Mouse (Mus musculus) embryonic facial prominence, embryonic 10.5 days (tissue): ENCODE data around the gene Fam187b. TPM values are rescaled to one million over a fixed set of nuclear protein-coding genes. Genes with fewer than 3 reads are reported as not detected.
"Not testable (repeated sequence)": the region's sequence is repeated elsewhere in the genome, so short reads cannot be mapped to it uniquely, and the experiment has no call there.

Experiments used
- DNase-seq: peaks from one replicate; pipeline ENCODE4 v3.0.0-alpha.2; 2017; ENCODE audit warnings: low spot score
- H3K27ac ChIP-seq: fragments of 300-500 bp; sonication (generic); replicated peaks from 2 replicates; pipeline ENCODE4 v1.5.1; 2016; ENCODE audit warnings: mild to moderate bottlenecking
- H3K27me3 ChIP-seq: fragments of 300-500 bp; sonication (generic); replicated peaks from 2 replicates; pipeline ENCODE4 v1.6.1; 2016; ENCODE audit warnings: low read depth, mild to moderate bottlenecking; ENCODE audit not compliant: poor library complexity, severe bottlenecking
- H3K36me3 ChIP-seq: fragments of 300-500 bp; sonication (generic); replicated peaks from 2 replicates; pipeline ENCODE4 v1.6.1; 2016; ENCODE audit warnings: mild to moderate bottlenecking, moderate library complexity
- H3K4me1 ChIP-seq: fragments of 300-500 bp; sonication (generic); 2 replicates; pipeline ENCODE4 v1.6.1; 2016
- H3K4me3 ChIP-seq: fragments of 300-500 bp; sonication (generic); 2 replicates; pipeline ENCODE4 v1.5.1; 2016; ENCODE audit warnings: mild to moderate bottlenecking, moderate library complexity
- H3K9me3 ChIP-seq: fragments of 300-500 bp; sonication (generic); 2 replicates; pipeline ENCODE4 v1.6.1; 2016; ENCODE audit warnings: mild to moderate bottlenecking
- WGBS: fragments of 180-500 bp; shearing (Covaris S2); methylation state at CpG from one replicate; pipeline ENCODE4 v1.1.7; 2016; 5-methylcytosine and 5-hydroxymethylcytosine counted together
- polyA plus RNA-seq: library from polyadenylated mRNA; unstranded; fragments of >200 nt; fragmentation: Nextera tagmentation; extraction: Ambion mirVana; gene quantifications from 2 replicates; pipeline ENCODE4 v1.2.1, GENCODE M21; 2016

Fam187b gene
- 2.9 and 3.3 TPM in 2 replicates for polyA plus RNA-seq

DNA sequence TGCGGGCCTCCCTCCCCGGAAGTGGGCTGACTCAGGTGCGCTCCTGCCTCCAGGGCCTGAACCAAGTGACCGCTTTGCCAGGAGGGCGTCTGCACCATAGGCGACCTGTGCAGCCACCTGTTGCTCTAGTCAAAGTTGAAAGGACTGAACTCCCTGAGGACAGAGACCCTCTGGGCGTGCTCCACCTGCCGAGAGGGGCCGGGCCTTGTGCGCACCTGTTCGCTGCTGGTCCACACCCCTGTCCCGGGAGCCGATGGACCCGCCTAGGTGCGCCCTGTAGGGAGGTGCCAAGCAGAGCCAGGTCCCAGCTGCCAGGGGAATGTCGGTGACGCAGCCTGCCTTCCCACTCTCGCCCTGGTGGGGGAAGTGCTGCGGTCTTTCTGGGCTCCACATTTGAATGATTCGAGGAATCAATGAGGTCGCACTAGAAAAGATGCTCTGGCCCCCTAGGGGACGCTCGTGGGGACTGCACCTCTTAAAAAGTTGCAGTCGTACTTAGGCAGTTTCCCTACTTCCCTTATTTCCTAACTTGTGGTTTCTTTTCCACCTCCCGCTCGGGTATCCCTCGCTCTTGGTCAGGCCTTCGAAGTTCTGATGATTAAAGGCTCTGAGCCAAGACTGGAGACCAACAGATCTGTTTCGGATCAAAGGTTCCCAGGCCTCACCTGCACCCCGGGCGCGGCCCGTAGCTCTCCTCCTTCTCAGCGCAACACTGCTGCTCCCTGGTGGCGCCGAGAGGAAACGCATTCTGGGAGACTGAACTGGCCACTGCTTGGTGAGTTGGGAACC lies at the start of gene Fam187b:
Gene Fam187b (plus strand): TSS at position 290 of the 789 bp plus-strand sequence.
- peak; percentile 88 for DNase-seq
- H3K4me3 ChIP-seq: peak within 1 kb of the TSS; percentile 63
- under 1% methylated on average over 37 of the region's 37 CpGs for WGBS
- peak within 1 kb of the TSS; percentile 82 for H3K27ac ChIP-seq
- H3K27me3 ChIP-seq: peaks cover 23% of the 10 kb centered on the region
- H3K4me1 ChIP-seq: peaks cover 21% of the 10 kb centered on the region
- peaks cover 16% of the 10 kb centered on the region for H3K36me3 ChIP-seq
- no peaks in the 10 kb centered on the region for H3K9me3 ChIP-seq

GRCm38 (mm10) chr7:30924071-30924470 lies 49.5 kb upstream of the Fam187b start:
- Histone ChIP-seq H3K36me3 (no peaks in the 10 kb centered on the region), H3K27me3 (no peaks in the 10 kb centered on the region), H3K27ac (no peak overlapping the region), H3K9me3 (no peaks in the 10 kb centered on the region), H3K4me3 (no peak overlapping the region), H3K4me1 (no peaks in the 10 kb centered on the region)
- 62% methylated on average over 3 of the region's 3 CpGs for WGBS
- no peak for DNase-seq

- not testable (repeated sequence) for DNase-seq, H3K27ac ChIP-seq, H3K4me1 ChIP-seq, H3K9me3 ChIP-seq, H3K27me3 ChIP-seq, H3K36me3 ChIP-seq, H3K4me3 ChIP-seq
- WGBS: 79% methylated on average over 2 of the region's 2 CpGs
Observed at GRCm38 (mm10) chr7:30924581-30924980, 49.0 kb upstream of the Fam187b start, which contains the start of gene Hamp2. Gene Hamp2 (minus strand): TSS chr7:30924681.

DNA sequence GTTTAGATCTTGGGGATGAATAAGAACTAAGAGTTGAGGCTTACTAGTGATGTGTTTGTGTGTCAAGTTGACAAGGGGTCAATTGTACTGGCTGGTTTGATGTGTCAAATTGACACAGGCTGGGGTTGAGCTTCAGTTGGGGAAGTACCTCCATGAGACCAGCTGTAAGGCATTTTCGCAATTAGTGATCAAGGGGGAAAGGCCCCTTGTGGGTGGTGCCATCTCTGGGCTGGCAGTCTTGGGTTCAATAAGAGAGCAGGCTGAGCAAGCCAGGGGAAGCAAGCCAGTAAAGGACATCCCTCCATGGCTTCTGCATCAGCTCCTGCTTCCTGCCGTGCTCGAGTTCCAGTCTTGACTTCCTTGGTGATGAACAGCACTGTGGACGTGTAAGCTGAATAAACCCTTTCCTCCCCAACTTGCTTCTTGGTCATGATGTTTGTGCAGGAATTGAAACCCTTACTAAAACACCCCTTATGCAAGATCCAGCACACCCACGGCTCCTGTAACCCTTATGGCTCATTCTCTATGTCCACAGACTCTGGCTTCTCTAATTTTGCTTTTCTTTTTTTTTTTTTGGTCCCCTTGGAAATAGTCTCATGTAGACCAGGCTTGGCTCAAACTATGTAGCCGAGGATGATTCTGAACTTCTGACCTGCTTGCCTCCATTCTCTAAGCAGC lies 38.0 kb upstream of the Fam187b start:
- not testable (repeated sequence) for DNase-seq, H3K36me3 ChIP-seq, H3K27me3 ChIP-seq, H3K9me3 ChIP-seq, H3K4me1 ChIP-seq, H3K27ac ChIP-seq, H3K4me3 ChIP-seq
- 67% methylated on average over 6 of the region's 6 CpGs for WGBS

DNA sequence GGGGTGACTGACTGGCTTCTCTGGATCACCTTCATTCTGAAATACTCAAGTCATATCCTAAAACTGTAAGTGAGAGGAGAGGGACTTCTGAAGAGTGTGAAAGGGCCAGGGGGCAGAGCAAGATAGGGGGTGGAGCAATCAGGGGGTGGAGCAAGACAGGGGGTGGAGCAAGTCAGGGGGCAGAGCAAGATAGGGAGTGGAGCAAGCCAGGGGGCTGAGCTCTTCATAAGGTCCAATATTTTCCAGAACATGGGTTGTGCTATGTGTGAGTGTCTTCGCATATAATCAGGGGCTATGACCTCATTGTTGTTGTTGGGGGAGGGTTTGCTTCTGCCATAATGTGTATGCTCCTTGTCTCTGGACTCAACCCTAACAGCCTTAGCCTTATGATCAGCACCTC lies 33.5 kb upstream of the Fam187b start:
- H3K9me3 ChIP-seq, H3K4me1 ChIP-seq, H3K27ac ChIP-seq, H3K36me3 ChIP-seq, DNase-seq, H3K27me3 ChIP-seq, H3K4me3 ChIP-seq: not testable (repeated sequence)
- 91% methylated on average over 1 of the region's 1 CpGs for WGBS

GRCm38 (mm10) chr7:30942365-30942764 lies 31.2 kb upstream of the Fam187b start:
- not testable (repeated sequence) for DNase-seq, H3K27me3 ChIP-seq, H3K27ac ChIP-seq, H3K9me3 ChIP-seq, H3K4me1 ChIP-seq, H3K4me3 ChIP-seq
- H3K36me3 ChIP-seq: peaks cover 19% of the 10 kb centered on the region
- WGBS: 48% methylated on average over 3 of the region's 3 CpGs

DNA sequence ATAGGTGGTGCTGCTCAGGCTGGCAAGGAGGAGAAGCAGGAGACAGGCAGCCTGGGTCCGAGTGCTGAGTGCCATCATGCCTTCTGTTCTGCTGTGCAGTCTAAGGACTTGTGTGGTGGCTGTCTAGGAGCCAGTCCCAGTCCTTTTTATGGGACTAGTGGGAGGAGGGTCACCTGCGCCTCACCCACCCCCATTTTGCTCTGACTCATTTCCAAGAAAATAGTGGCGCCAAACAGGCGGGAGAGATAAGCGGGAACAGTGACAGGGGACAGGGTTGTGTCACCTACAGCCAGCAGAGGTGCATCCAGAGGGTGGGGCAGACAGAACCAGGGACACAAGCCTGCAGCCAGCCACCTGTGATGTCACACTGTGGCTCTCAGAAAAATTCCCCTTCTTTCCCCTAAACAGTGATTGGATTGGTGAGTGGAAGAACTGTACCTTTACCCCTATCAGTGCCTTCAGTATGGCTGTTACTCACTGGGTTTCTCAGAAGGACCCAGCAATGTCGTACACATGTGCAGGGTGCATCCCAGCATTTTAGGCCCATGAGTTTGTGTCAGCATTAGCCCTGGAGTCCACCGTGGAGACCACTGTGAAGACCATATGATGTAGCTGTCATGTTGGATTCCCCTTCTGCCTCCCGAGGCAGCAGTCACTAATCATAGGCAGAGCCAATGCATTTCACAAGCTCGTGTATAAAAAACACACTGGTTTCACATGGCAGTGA lies 29.5 kb upstream of the Fam187b start, which contains the start of gene Hamp:
Gene Hamp (minus strand): TSS at position 124 of the 727 bp plus-strand sequence.
- no peaks in the 10 kb centered on the region for H3K27me3 ChIP-seq
- 69% methylated on average over 9 of the region's 9 CpGs for WGBS
- no peak within 1 kb of the TSS for H3K27ac ChIP-seq
- H3K9me3 ChIP-seq: no peaks in the 10 kb centered on the region
- H3K4me1 ChIP-seq: no peaks in the 10 kb centered on the region
- peaks cover 30% of the 10 kb centered on the region for H3K36me3 ChIP-seq
- DNase-seq: no peak
- no peak within 1 kb of the TSS for H3K4me3 ChIP-seq

- H3K9me3 ChIP-seq, H3K27ac ChIP-seq, H3K27me3 ChIP-seq, H3K4me3 ChIP-seq, H3K4me1 ChIP-seq, DNase-seq: not testable (repeated sequence)
- peaks cover 36% of the 10 kb centered on the region for H3K36me3 ChIP-seq
- WGBS: 74% methylated on average over 2 of the region's 2 CpGs
Observed at GRCm38 (mm10) chr7:30944706-30945105, 28.9 kb upstream of the Fam187b start.

DNA sequence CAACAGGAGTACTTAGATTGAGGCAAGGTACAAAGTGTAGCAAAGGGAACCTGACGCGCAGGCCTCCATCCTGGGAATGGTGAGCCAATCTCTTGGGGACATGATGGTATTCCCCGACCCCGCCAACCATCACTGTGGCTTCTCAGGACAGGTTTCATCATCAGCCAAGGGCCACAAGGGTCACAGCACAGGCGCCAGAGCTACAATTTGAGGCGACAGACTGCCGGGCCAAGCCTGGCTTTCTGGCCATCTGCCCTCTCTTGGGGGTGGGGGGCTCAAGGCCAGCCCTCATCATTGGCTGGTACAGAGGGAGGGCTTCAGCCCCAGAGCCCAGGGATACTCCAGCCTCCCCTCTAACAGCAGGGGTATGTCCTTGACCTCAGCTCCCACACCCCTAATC lies 28.1 kb upstream of the Fam187b start:
- not testable (repeated sequence) for H3K4me1 ChIP-seq, H3K4me3 ChIP-seq, H3K9me3 ChIP-seq, DNase-seq, H3K27ac ChIP-seq, H3K27me3 ChIP-seq
- 90% methylated on average over 7 of the region's 7 CpGs for WGBS
- H3K36me3 ChIP-seq: peaks cover 43% of the 10 kb centered on the region

GRCm38 (mm10) chr7:30945876-30946275 lies 27.7 kb upstream of the Fam187b start:
- Histone ChIP-seq H3K36me3 (peaks cover 47% of the 10 kb centered on the region), H3K9me3 (no peaks in the 10 kb centered on the region), H3K4me3 (no peak overlapping the region), H3K4me1 (no peaks in the 10 kb centered on the region), H3K27me3 (no peaks in the 10 kb centered on the region), H3K27ac (no peak overlapping the region)
- DNase-seq: no peak
- 95% methylated on average over 7 of the region's 7 CpGs for WGBS

DNA sequence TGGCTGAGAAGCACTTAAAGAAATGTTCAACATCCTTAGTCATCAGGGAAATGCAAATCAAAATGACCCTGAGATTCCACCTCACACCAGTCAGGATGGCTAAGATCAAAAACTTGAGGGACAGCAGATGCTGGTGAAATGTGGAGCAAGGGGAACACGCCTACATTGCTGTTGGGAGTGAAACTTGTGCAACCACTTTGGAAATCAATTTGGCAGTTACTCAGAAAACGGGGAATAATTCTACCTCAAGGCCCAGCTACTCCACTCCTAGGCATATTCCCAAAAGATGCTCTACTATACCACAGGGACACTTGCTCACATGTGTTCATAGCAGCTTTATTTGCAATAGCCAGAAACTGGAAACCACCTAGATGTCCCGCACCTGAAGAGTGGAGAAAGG lies 23.7 kb upstream of the Fam187b start:
- not testable (repeated sequence) for H3K9me3 ChIP-seq, H3K4me1 ChIP-seq, H3K27me3 ChIP-seq, DNase-seq, H3K27ac ChIP-seq, H3K4me3 ChIP-seq
- H3K36me3 ChIP-seq: peaks cover 87% of the 10 kb centered on the region
- WGBS: 89% methylated on average over 3 of the region's 3 CpGs

- H3K9me3 ChIP-seq: no peaks in the 10 kb centered on the region
- no peak for DNase-seq
- peaks cover 71% of the 10 kb centered on the region for H3K36me3 ChIP-seq
- no peak overlapping the region for H3K4me3 ChIP-seq
- no peak overlapping the region for H3K27ac ChIP-seq
- H3K27me3 ChIP-seq: no peaks in the 10 kb centered on the region
- peaks cover 11% of the 10 kb centered on the region for H3K4me1 ChIP-seq
- 90% methylated on average over 16 of the region's 16 CpGs for WGBS
Observed at GRCm38 (mm10) chr7:30952441-30953265, 20.9 kb upstream of the Fam187b start.
